Mouse (Mus musculus) spleen, adult 2 months (tissue): Measurements from ENCODE around the gene AU040320.

Experiments
- CTCF ChIP-seq: fragments of 200-500 bp; IDR thresholded peaks from 2 replicates; pipeline ENCODE4 v1.5.1; 2011; ENCODE audit warnings: mild to moderate bottlenecking, inconsistent platforms; ENCODE audit not compliant: insufficient read depth, insufficient read length, insufficient replicate concordance; ENCODE audit errors: extremely low read depth
- POLR2A ChIP-seq: fragments of 200-500 bp; IDR thresholded peaks from 2 replicates; pipeline ENCODE4 v1.6.1; 2011; ENCODE audit warnings: low read depth, low read length, inconsistent platforms

DNA sequence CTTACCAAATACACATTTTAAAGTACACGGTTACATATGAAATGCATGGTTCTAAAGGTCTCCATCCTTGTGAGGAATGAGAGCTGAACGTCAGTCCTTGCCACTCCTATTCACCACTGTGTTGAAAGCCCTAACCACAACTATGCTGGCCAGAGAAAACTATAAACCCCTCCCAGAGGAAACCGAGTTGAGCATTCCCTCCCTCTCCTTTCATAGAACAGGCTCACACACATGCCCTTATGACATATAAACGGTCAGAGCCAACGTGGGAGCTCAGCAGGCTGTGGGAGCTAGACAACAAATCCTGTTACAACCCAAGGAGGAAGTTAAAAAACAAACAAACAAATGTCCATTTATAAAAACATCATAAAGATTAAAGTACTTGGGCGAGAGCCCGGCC lies 119.4 kb downstream of the AU040320 start:
- no peak for TF ChIP-seq CTCF
- no peak for TF ChIP-seq POLR2A
